Comparison of ENCODE assay signal across 24 mouse cellular contexts in genomic region chr16:74878603-74879002, GRCm38 (mm10).
"Had no signal": no experiment of that assay in that cellular context is flagged by ENCODE, and none has a peak within 500 bp of the region (broad histone marks: within the 10 kb centered on the region; RNA-seq: fewer than 3 reads in every experiment).

No protein-coding gene starts in this region.

- H3K4me1 ChIP-seq: heart, embryonic 13.5 days; heart, embryonic 15.5 days; hindbrain, embryonic 13.5 days; hindbrain, embryonic 15.5 days; limb, embryonic 13.5 days; limb, embryonic 15.5 days; liver, embryonic 13.5 days had no signal

- H3K27me3 ChIP-seq: heart, embryonic 13.5 days; heart, embryonic 15.5 days; hindbrain, embryonic 13.5 days; hindbrain, embryonic 15.5 days; limb, embryonic 13.5 days; limb, embryonic 15.5 days; liver, embryonic 13.5 days had no signal

- DNase-seq: forebrain, postnatal 0 days; gastrocnemius, postnatal 14 days; gastrocnemius, postnatal 36 days; heart, adult 11 months; heart, adult 2 months; heart, postnatal 14 days; heart, postnatal 36 days; kidney, adult 18-20 months; kidney, adult 8-10 months; kidney, postnatal 10 days; kidney, postnatal 25 days; kidney, postnatal 4 days; layer of hippocampus, postnatal 36 days; left cerebral cortex, postnatal 4 days; liver, embryonic 13.5 days had no signal

- ATAC-seq: forebrain, postnatal 0 days; hindbrain, postnatal 0 days had no signal

- H3K9me3 ChIP-seq: heart, embryonic 13.5 days; heart, embryonic 15.5 days; hindbrain, embryonic 13.5 days; hindbrain, embryonic 15.5 days; limb, embryonic 13.5 days; limb, embryonic 15.5 days; liver, embryonic 13.5 days had no signal

- H3K9ac ChIP-seq: forebrain, postnatal 0 days; heart, embryonic 13.5 days; heart, embryonic 15.5 days; hindbrain, embryonic 13.5 days; hindbrain, embryonic 15.5 days; limb, embryonic 13.5 days; limb, embryonic 15.5 days; liver, embryonic 13.5 days had no signal

- H3K27ac ChIP-seq: heart, adult 2 months; heart, embryonic 13.5 days; heart, embryonic 15.5 days; hindbrain, embryonic 13.5 days; hindbrain, embryonic 15.5 days; hindbrain, postnatal 0 days; limb, embryonic 13.5 days; limb, embryonic 15.5 days; liver, embryonic 13.5 days had no signal

- H3K4me2 ChIP-seq: heart, embryonic 11.5 days; heart, embryonic 13.5 days; heart, embryonic 15.5 days; hindbrain, embryonic 13.5 days; hindbrain, embryonic 15.5 days; limb, embryonic 13.5 days; limb, embryonic 15.5 days; liver, embryonic 11.5 days; liver, embryonic 13.5 days had no signal

- H3K36me3 ChIP-seq: heart, embryonic 13.5 days; heart, embryonic 15.5 days; hindbrain, embryonic 13.5 days; hindbrain, embryonic 15.5 days; limb, embryonic 13.5 days; limb, embryonic 15.5 days; liver, embryonic 13.5 days had no signal

- H3K4me3 ChIP-seq: heart, adult 2 months; heart, embryonic 13.5 days; heart, embryonic 15.5 days; hindbrain, embryonic 13.5 days; hindbrain, embryonic 15.5 days; limb, embryonic 13.5 days; limb, embryonic 15.5 days; liver, embryonic 13.5 days had no signal
